Mouse (Mus musculus) heart, embryonic 15.5 days (tissue): Measurements from ENCODE around the gene Olfr550. TPM values are rescaled to one million over a fixed set of nuclear protein-coding genes. Genes with fewer than 3 reads are reported as not detected.
A peak's percentile ranks its signal among the peaks of the same experiment; 100 is the strongest.
"Not testable (repeated sequence)": the region's sequence is repeated elsewhere in the genome, so short reads cannot be mapped to it uniquely, and the experiment has no call there.

Experiments used
- ATAC-seq: fragments of 200-750 bp; cut with Nextera tagmentation; replicated peaks from 2 replicates; pipeline ENCODE4 v1.8.0; 2017; ENCODE audit warnings: low read depth, moderate TSS enrichment; ENCODE audit not compliant: insufficient number of reproducible peaks, insufficient read depth, low FRiP score
- H3K27ac ChIP-seq: fragments of 300-500 bp; sonication (generic); 2 replicates; pipeline ENCODE4 v1.5.1; 2015; ENCODE audit warnings: mild to moderate bottlenecking, inconsistent platforms
- H3K27me3 ChIP-seq: fragments of 300-500 bp; sonication (generic); 2 replicates; pipeline ENCODE4 v1.6.1; 2015; ENCODE audit warnings: inconsistent platforms
- H3K36me3 ChIP-seq: fragments of 300-500 bp; sonication (generic); 2 replicates; pipeline ENCODE4 v1.6.1; 2015; ENCODE audit warnings: mild to moderate bottlenecking, inconsistent platforms
- H3K4me1 ChIP-seq: fragments of 300-500 bp; sonication (generic); replicated peaks from 2 replicates; pipeline ENCODE4 v1.6.1; 2015; ENCODE audit warnings: inconsistent platforms
- H3K4me2 ChIP-seq: fragments of 300-500 bp; sonication (generic); 2 replicates; pipeline ENCODE4 v1.6.1; 2015; ENCODE audit warnings: inconsistent platforms, mild to moderate bottlenecking, moderate library complexity
- H3K4me3 ChIP-seq: fragments of 300-500 bp; sonication (generic); 2 replicates; pipeline ENCODE4 v1.5.1; 2015; ENCODE audit warnings: mild to moderate bottlenecking, inconsistent platforms
- H3K9ac ChIP-seq: fragments of 300-500 bp; sonication (generic); 2 replicates; pipeline ENCODE4 v1.6.1; 2015; ENCODE audit warnings: mild to moderate bottlenecking, inconsistent platforms
- H3K9me3 ChIP-seq: fragments of 300-500 bp; sonication (generic); replicated peaks from 2 replicates; pipeline ENCODE4 v1.6.1; 2016; ENCODE audit warnings: inconsistent platforms
- WGBS: fragments of 180-500 bp; shearing (Covaris S2); methylation state at CpG from one replicate; pipeline ENCODE4 v1.1.7; 2015; ENCODE audit warnings: mixed read lengths; 5-methylcytosine and 5-hydroxymethylcytosine counted together
- polyA plus RNA-seq: library from polyadenylated mRNA; unstranded; fragments of >200 nt; fragmentation: Nextera tagmentation; extraction: Ambion mirVana; gene quantifications from 2 replicates; pipeline ENCODE4 v1.2.1, GENCODE M21; 2015

Gene Olfr550
- polyA plus RNA-seq, 1 experiment from 2014 or later: not detected

GRCm38 (mm10) chr7:102591786-102592185, 20.5 kb downstream of the Olfr550 start, which contains the start of gene Olfr551:
TSS of gene Olfr551 (minus strand) at chr7:102591886.
- 84% methylated on average over 3 of the region's 3 CpGs for WGBS
- no peaks in the 10 kb centered on the region for H3K4me1 ChIP-seq
- no peak within 1 kb of the TSS for H3K27ac ChIP-seq
- H3K36me3 ChIP-seq: no peaks in the 10 kb centered on the region
- no peak within 1 kb of the TSS for H3K9ac ChIP-seq
- H3K27me3 ChIP-seq: no peaks in the 10 kb centered on the region
- no peak within 1 kb of the TSS for H3K4me2 ChIP-seq
- no peaks in the 10 kb centered on the region for H3K9me3 ChIP-seq
- ATAC-seq: no peak
- H3K4me3 ChIP-seq: no peak within 1 kb of the TSS

DNA sequence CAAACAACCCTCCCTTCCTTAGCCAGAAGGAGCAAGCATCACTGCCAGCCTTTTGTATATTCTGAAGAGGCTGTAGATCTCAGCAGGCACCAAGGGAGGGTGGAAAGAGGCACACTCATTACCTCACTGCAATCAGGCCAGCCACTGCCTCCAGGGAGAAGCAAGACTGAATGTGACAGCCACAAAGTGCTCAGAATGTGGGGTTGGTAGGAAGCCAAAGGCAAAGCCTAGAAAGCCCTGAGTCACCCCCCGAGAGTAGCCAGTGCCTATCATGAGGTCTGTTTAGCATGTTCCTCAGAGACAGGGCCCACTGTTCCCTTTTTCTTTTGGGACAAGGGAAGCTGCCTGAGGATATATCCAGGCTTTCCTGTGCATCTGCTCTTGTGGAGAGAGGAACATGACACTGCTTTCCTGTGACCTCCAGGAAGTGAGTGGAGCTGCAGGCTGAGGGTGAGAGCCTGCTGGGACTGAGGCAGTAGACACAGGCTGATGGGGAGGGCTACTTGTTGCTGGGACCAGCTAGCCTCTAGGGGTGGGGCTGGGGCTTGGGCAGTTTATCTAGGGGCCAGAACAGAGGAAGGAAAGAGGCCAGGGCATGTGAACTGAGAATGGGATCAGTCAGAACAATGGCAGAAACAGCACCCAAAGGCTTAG, 26.3 kb downstream of the Olfr550 start, which contains the start of gene Olfr552:
Olfr552 (plus strand) TSS at position 393 of the 654 bp plus-strand sequence.
- no peaks in the 10 kb centered on the region for H3K9me3 ChIP-seq
- H3K9ac ChIP-seq: no peak within 1 kb of the TSS
- ATAC-seq: no peak
- no peaks in the 10 kb centered on the region for H3K36me3 ChIP-seq
- no peak within 1 kb of the TSS for H3K27ac ChIP-seq
- no peak within 1 kb of the TSS for H3K4me2 ChIP-seq
- H3K4me1 ChIP-seq: no peaks in the 10 kb centered on the region
- H3K27me3 ChIP-seq: no peaks in the 10 kb centered on the region
- H3K4me3 ChIP-seq: no peak within 1 kb of the TSS
- WGBS: 63% methylated on average over 1 of the region's 1 CpGs

- no peak for ATAC-seq
- Histone ChIP-seq H3K4me2 (no peak within 1 kb of the TSS), H3K4me1 (no peaks in the 10 kb centered on the region)
These were observed 46.9 kb downstream of the Olfr550 start, which contains the start of gene Olfr553 for GRCm38 (mm10) chr7:102618118-102618517. TSS of gene Olfr553 (minus strand) at chr7:102618218.

DNA sequence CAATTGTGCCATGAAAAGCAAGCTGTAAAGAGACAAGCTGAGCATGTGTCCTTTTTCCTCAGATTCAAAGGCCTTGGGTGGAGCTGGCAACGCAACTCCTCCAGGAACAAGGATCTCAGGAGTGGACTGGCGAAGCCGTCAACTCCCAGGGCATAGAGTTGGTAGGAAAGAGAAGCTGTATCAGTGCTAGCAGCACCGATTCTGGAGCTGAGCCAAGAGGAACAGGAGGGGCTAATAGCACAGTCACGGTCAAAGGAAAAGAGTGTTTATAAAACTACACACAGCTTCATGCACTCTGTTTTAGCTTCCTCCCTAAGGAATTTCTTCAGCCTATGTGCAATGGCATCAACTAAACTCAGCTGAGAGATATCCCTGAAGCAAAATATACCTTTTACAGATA, 48.4 kb downstream of the Olfr550 start:
- H3K9me3 ChIP-seq: no peaks in the 10 kb centered on the region
- H3K4me3 ChIP-seq: no peak overlapping the region
- ATAC-seq: peak; percentile 39; the same call in 1 of the 2 replicates
- no peak overlapping the region for H3K4me2 ChIP-seq
- H3K36me3 ChIP-seq: no peaks in the 10 kb centered on the region
- H3K9ac ChIP-seq: no peak overlapping the region
- no peak overlapping the region for H3K27ac ChIP-seq
- no peaks in the 10 kb centered on the region for H3K4me1 ChIP-seq
- H3K27me3 ChIP-seq: no peaks in the 10 kb centered on the region
- WGBS: 35% methylated on average over 5 of the region's 5 CpGs

More at GRCm38 (mm10) chr7:102618118-102618517, 46.9 kb downstream of the Olfr550 start, which contains the start of gene Olfr553:
- no peaks in the 10 kb centered on the region for H3K36me3 ChIP-seq
- H3K9ac ChIP-seq: no peak within 1 kb of the TSS
- no peak within 1 kb of the TSS for H3K27ac ChIP-seq
- H3K27me3 ChIP-seq: no peaks in the 10 kb centered on the region
- no peaks in the 10 kb centered on the region for H3K9me3 ChIP-seq
- no peak within 1 kb of the TSS for H3K4me3 ChIP-seq

DNA sequence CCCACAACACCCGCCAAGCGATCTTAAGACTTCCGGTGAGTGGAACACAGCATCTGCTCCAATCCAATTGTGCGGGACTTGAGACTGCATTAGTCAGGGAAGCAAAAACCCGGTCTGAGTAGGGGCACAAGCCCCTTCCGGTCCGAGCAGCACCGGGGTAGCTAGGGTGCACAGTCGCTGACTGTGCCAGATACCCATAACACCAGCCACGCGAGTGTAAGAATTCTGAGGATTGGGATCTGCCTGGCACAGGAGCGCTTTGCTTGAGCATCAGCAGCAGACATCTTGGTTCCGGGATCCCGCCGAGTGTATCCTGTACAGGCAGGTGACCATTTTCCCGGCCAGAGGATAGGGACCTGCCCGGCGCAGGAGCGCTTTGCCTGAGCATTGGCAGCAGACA, 49.1 kb downstream of the Olfr550 start:
- not testable (repeated sequence) for H3K9ac ChIP-seq, H3K4me3 ChIP-seq, ATAC-seq, H3K36me3 ChIP-seq, H3K4me2 ChIP-seq, H3K4me1 ChIP-seq, H3K27me3 ChIP-seq, H3K27ac ChIP-seq, H3K9me3 ChIP-seq
- 79% methylated on average over 19 of the region's 19 CpGs for WGBS

Other genes with a start within 250 kb of the Olfr550 start
- 99.0 and 126 TPM in 2 replicates for gene Rrm1, start 129.7 kb upstream of the Olfr550 start, polyA plus RNA-seq
- gene Olfr543, start 89.8 kb upstream of the Olfr550 start, polyA plus RNA-seq: 0.29 and 0.30 TPM in 2 replicates
- 0.05 TPM in 2 replicates for gene Olfr544, start 83.1 kb upstream of the Olfr550 start, polyA plus RNA-seq
- gene Olfr545, start 71.9 kb upstream of the Olfr550 start, polyA plus RNA-seq: 0.04 TPM in 1 of 2 replicates, not detected in the other
- gene Olfr547, start 36.7 kb upstream of the Olfr550 start, polyA plus RNA-seq: not detected in 2 replicates
- not detected in 2 replicates for gene Olfr548-ps1, start 30.5 kb upstream of the Olfr550 start, polyA plus RNA-seq
- not detected in 2 replicates for gene Olfr549, start 21.6 kb upstream of the Olfr550 start, polyA plus RNA-seq
- 0.68 and 0.84 TPM in 2 replicates for gene Trim21, start 6.0 kb upstream of the Olfr550 start, polyA plus RNA-seq
- gene Olfr551, start 20.4 kb downstream of the Olfr550 start, polyA plus RNA-seq: not detected in 2 replicates
- gene Olfr552, start 26.3 kb downstream of the Olfr550 start, polyA plus RNA-seq: not detected in 2 replicates
- gene Olfr553, start 46.8 kb downstream of the Olfr550 start, polyA plus RNA-seq: not detected in 2 replicates
- gene Olfr554, start 67.0 kb downstream of the Olfr550 start, polyA plus RNA-seq: not detected in 2 replicates
- not detected in 2 replicates for gene Olfr555, start 87.4 kb downstream of the Olfr550 start, polyA plus RNA-seq
- not detected in 2 replicates for gene Olfr556, start 93.5 kb downstream of the Olfr550 start, polyA plus RNA-seq
- 11.3 and 13.6 TPM in 2 replicates for gene Trim68, start 115.9 kb downstream of the Olfr550 start, polyA plus RNA-seq
- not detected in 2 replicates for gene Olfr557, start 124.5 kb downstream of the Olfr550 start, polyA plus RNA-seq
- gene Olfr558, start 130.8 kb downstream of the Olfr550 start, polyA plus RNA-seq: 0.51 and 0.74 TPM in 2 replicates
- not detected in 2 replicates for gene Olfr33, start 147.6 kb downstream of the Olfr550 start, polyA plus RNA-seq
- not detected in 2 replicates for gene Olfr559, start 156.0 kb downstream of the Olfr550 start, polyA plus RNA-seq
- gene Olfr560, start 187.9 kb downstream of the Olfr550 start, polyA plus RNA-seq: not detected in 2 replicates
- 0.15 and 0.33 TPM in 2 replicates for gene Olfr78, start 188.0 kb downstream of the Olfr550 start, polyA plus RNA-seq
- gene Olfr561, start 199.8 kb downstream of the Olfr550 start, polyA plus RNA-seq: not detected in 2 replicates
- not detected in 2 replicates for gene Olfr564, start 232.0 kb downstream of the Olfr550 start, polyA plus RNA-seq